Mouse (Mus musculus) urinary bladder, postnatal 36 days (tissue): ENCODE measurements around the gene Sprn.

ENCODE experiments used
- DNase-seq, 2 experiments: peaks; one replicate each; pipeline ENCODE4 v3.0.0; 2022; ENCODE audit warnings: low spot score in 2 of 2, mixed read lengths in 1 of 2

Sprn gene

GRCm38 (mm10) chr7:140154218-140154927, at the start of gene Sprn:
Gene Sprn (minus strand): TSS chr7:140154877.
- no peak for DNase-seq

- no peak for DNase-seq
Observed at GRCm38 (mm10) chr7:140201090-140201489, 46.4 kb upstream of the Sprn start.

- no peak for DNase-seq
Observed at GRCm38 (mm10) chr7:140196002-140196401, 41.3 kb upstream of the Sprn start.

GRCm38 (mm10) chr7:140194031-140194430, 39.4 kb upstream of the Sprn start:
- DNase-seq, result no peak

- no peak for DNase-seq
Observed at GRCm38 (mm10) chr7:140192851-140193250, 38.2 kb upstream of the Sprn start.

- DNase-seq, result no peak
Observed at GRCm38 (mm10) chr7:140192445-140192844, 37.8 kb upstream of the Sprn start.

- no peak for DNase-seq
Observed at GRCm38 (mm10) chr7:140190435-140190834, 35.8 kb upstream of the Sprn start.

GRCm38 (mm10) chr7:140188391-140189328, 34.0 kb upstream of the Sprn start:
- DNase-seq, result no peak

GRCm38 (mm10) chr7:140187721-140188390, 33.2 kb upstream of the Sprn start:
- no peak for DNase-seq

- DNase-seq, result peak; percentile 19 to 30
Observed at GRCm38 (mm10) chr7:140186646-140187620, 32.3 kb upstream of the Sprn start.

- no peak for DNase-seq
Observed at GRCm38 (mm10) chr7:140184206-140184605, 29.5 kb upstream of the Sprn start.

- DNase-seq, result no peak
Observed at GRCm38 (mm10) chr7:140180692-140181091, 26.0 kb upstream of the Sprn start.

- DNase-seq, result no peak
Observed at GRCm38 (mm10) chr7:140179176-140179575, 24.5 kb upstream of the Sprn start.

- DNase-seq, result no peak
Observed at GRCm38 (mm10) chr7:140172936-140173335, 18.3 kb upstream of the Sprn start, which contains the start of gene Olfr523. Gene Olfr523 (plus strand): TSS chr7:140173217.

GRCm38 (mm10) chr7:140170863-140171262, 16.2 kb upstream of the Sprn start:
- no peak for DNase-seq

GRCm38 (mm10) chr7:140169386-140169785, 14.7 kb upstream of the Sprn start:
- no peak for DNase-seq

GRCm38 (mm10) chr7:140167950-140168349, 13.3 kb upstream of the Sprn start:
- DNase-seq, result no peak

- DNase-seq, result no peak
Observed at GRCm38 (mm10) chr7:140164664-140165063, 10.0 kb upstream of the Sprn start, which contains the start of gene Olfr522. Gene Olfr522 (minus strand): TSS chr7:140164764.

- DNase-seq, result no peak
Observed at GRCm38 (mm10) chr7:140160363-140160762, 5.7 kb upstream of the Sprn start.

GRCm38 (mm10) chr7:140153829-140154217, 854 bp downstream of the Sprn start:
- DNase-seq, result no peak

GRCm38 (mm10) chr7:140153383-140153782, 1.3 kb downstream of the Sprn start:
- no peak for DNase-seq
